Mouse (Mus musculus): ENCODE measurements around the gene Pten. TPM values are rescaled to one million over a fixed set of nuclear protein-coding genes. Genes with fewer than 3 reads are reported as not detected.

Gene Pten
- total and polyA plus RNA-seq, 3 experiments = 31.4 to 134 (median 105) TPM

DNA sequence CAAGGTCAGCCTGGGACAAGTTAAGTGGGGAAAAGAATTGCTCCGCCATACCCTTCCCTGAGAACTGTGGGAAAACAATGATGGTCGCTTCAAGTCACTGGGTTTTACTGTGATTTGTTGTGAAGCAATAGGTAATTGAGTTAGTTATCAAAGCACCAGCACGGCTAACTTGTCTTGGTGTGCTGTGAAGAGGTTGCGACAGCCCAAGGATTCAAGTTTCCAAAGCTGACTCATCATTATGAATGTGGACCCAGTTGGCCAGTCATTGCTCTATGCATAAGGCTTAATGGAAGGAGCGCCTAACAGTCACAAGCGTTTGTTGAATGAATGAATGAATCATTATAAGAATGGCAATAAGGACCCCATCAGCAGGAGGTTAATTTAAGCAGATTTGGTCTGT lies 4.9 kb upstream of the Pten start:
- H3K36me3 ChIP-seq (replicated peaks) = no peaks in the 10 kb centered on the region
- no peak for DNase-seq (ENCODE audit: low spot score)
- peaks cover 3% of the 10 kb centered on the region; the same call in 1 of the 2 replicates for H3K27me3 ChIP-seq (ENCODE audit: insufficient read depth, low read length)
- H3K9me3 ChIP-seq (replicated peaks) = no peaks in the 10 kb centered on the region
- TF ChIP-seq GATA1 (IDR thresholded peaks at IDR 0.05; ENCODE audit: borderline replicate concordance, low read length) = no peak
- no peak for TF ChIP-seq CTCF (IDR thresholded peaks at IDR 0.05; ENCODE audit: low read depth, low read length)
- TF ChIP-seq POLR2AphosphoS5 (IDR thresholded peaks at IDR 0.05; ENCODE audit: insufficient replicate concordance, low read depth, low read length) = no peak
- TF ChIP-seq GATA2 (IDR thresholded peaks at IDR 0.05; ENCODE audit: borderline replicate concordance, low read depth, low read length) = no peak
- no peak for TF ChIP-seq TAL1 (conservative IDR thresholded peaks at IDR 0.05; ENCODE audit: low read depth, low read length)
- ATAC-seq (ENCODE audit: extremely low read depth, insufficient number of reproducible peaks, low FRiP score, poor library complexity, severe bottlenecking) = no peak
- no peak overlapping the region for H3K4me3 ChIP-seq (ENCODE audit: low read depth, low read length)
- peaks cover 23% of the 10 kb centered on the region for H3K4me1 ChIP-seq (ENCODE audit: insufficient read depth, low read depth, low read length)

DNA sequence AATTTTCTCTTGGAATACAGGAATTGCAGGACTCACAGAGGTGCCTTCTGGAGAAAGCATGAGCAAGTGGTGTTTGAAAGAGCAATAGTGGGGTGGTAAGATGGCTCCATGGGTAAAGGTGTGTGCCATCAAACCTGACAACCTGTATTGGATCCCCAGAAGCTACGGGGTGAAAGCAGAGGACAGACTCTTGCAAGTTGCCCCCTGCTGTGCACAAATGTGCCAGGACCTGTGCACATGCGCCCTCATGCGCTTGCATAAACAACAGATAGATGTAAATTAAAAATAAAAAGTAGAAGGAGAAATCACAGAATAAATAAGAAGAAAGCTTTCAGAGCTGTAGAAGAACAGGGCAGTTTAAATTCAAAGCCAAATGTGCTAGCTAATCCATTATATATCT lies 3.9 kb upstream of the Pten start:
- peaks cover 3% of the 10 kb centered on the region; the same call in 1 of the 2 replicates for H3K27me3 ChIP-seq (ENCODE audit: insufficient read depth, low read length)
- peaks cover 23% of the 10 kb centered on the region for H3K4me1 ChIP-seq (ENCODE audit: insufficient read depth, low read depth, low read length)
- ATAC-seq (ENCODE audit: extremely low read depth, insufficient number of reproducible peaks, low FRiP score, poor library complexity, severe bottlenecking) = no peak
- H3K36me3 ChIP-seq (replicated peaks) = no peaks in the 10 kb centered on the region
- DNase-seq (ENCODE audit: low spot score) = no peak
- TF ChIP-seq CTCF (IDR thresholded peaks at IDR 0.05; ENCODE audit: low read depth, low read length) (no peak), GATA1 (IDR thresholded peaks at IDR 0.05; ENCODE audit: borderline replicate concordance, low read length) (no peak), POLR2AphosphoS5 (IDR thresholded peaks at IDR 0.05; ENCODE audit: insufficient replicate concordance, low read depth, low read length) (no peak), TAL1 (conservative IDR thresholded peaks at IDR 0.05; ENCODE audit: low read depth, low read length) (no peak), GATA2 (IDR thresholded peaks at IDR 0.05; ENCODE audit: borderline replicate concordance, low read depth, low read length) (no peak)
- H3K4me3 ChIP-seq (ENCODE audit: low read depth, low read length) = no peak overlapping the region
- no peaks in the 10 kb centered on the region for H3K9me3 ChIP-seq (replicated peaks)

DNA sequence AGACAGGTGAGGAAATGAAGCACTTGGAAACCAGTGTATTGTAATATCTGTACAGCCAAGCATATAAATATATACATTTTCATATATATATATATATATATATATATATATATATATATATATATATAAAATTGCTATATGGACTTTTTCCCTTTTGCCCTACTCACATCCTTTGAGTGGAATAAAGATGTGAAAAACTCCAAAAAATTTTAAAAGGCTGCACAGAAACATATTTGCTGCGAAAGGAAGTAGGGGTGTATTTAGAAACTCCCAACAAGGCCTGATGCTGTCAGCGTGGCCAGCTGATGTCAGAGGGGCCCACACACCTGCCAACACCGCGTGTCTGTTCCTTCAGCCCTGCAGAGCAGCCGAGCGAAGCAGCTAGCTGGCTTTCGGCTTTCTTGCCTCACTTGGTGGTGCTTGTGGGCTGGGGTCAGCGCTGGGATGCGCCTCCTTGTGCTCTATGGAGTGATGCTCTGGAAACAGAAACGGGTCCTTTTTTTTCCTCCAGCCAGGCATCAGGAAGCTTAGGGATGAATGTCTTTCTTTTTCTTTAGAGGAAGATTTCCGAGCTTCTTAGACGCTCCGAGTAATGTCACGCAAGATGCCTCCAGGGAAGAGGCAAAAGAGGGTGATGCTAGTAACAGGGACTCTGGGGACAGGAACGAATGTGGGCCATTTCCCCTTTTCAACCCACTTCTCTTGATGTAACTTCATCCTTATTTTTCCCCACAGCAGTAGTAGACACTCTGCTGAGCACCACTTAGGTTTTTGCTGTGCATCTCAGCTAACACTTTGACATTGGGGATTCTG lies 2.9 kb upstream of the Pten start:
- Histone ChIP-seq H3K4me1 (ENCODE audit: insufficient read depth, low read depth, low read length) (peaks cover 23% of the 10 kb centered on the region), H3K36me3 (replicated peaks) (no peaks in the 10 kb centered on the region), H3K27me3 (ENCODE audit: insufficient read depth, low read length) (peaks cover 1% of the 10 kb centered on the region; the same call in 1 of the 2 replicates), H3K9me3 (replicated peaks) (no peaks in the 10 kb centered on the region), H3K4me3 (ENCODE audit: low read depth, low read length) (no peak overlapping the region; the same call in 1 of the 2 replicates)
- DNase-seq (ENCODE audit: low spot score) (no peak), ATAC-seq (ENCODE audit: extremely low read depth, insufficient number of reproducible peaks, low FRiP score, poor library complexity, severe bottlenecking) (no peak)
- TF ChIP-seq POLR2AphosphoS5 (IDR thresholded peaks at IDR 0.05; ENCODE audit: insufficient replicate concordance, low read depth, low read length) (no peak), CTCF (IDR thresholded peaks at IDR 0.05; ENCODE audit: low read depth, low read length) (no peak), GATA1 (IDR thresholded peaks at IDR 0.05; ENCODE audit: borderline replicate concordance, low read length) (no peak), TAL1 (conservative IDR thresholded peaks at IDR 0.05; ENCODE audit: low read depth, low read length) (no peak), GATA2 (IDR thresholded peaks at IDR 0.05; ENCODE audit: borderline replicate concordance, low read depth, low read length) (no peak)

DNA sequence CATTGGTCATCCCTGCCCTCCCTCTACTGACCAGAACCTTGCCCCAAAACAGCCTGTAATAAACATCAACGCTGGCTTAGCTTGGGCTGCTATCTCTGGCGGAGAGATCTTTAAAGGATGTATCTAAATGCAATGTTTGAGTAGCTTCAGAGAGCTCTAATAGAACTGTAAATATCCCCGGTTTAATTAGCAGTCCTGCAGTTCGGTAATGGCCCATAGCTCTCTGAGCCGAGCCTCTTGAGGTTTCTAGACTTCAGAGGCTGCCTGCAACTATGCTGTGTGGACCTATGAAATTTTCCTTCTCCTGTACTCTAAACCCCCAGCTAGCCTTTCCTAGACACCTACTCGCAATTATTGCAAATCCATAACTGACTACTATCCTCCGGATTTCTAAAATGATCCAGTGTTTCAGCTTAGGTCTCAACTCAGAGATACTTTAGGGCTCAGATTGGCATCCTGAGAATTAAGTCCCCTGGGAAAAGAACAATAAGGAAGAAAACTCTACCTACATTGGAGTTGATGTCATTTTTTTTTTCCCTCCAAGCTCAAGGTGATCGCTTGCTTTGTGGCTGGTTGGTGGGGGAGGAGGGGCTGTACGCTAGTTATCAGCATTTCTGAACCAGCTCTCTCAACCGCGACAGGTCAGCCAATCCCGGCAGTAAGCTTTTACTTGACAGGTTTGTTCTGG lies 2.0 kb upstream of the Pten start:
- Histone ChIP-seq H3K36me3 (replicated peaks) (no peaks in the 10 kb centered on the region), H3K4me3 (ENCODE audit: low read depth, low read length) (peak overlapping the region; percentile 89), H3K4me1 (ENCODE audit: insufficient read depth, low read depth, low read length) (peaks cover 23% of the 10 kb centered on the region), H3K27me3 (ENCODE audit: insufficient read depth, low read length) (no peaks in the 10 kb centered on the region), H3K9me3 (replicated peaks) (no peaks in the 10 kb centered on the region)
- DNase-seq (ENCODE audit: low spot score) (no peak), ATAC-seq (ENCODE audit: extremely low read depth, insufficient number of reproducible peaks, low FRiP score, poor library complexity, severe bottlenecking) (peak; percentile 2; the same call in 1 of the 2 replicates)
- no peak for TF ChIP-seq CTCF (IDR thresholded peaks at IDR 0.05; ENCODE audit: low read depth, low read length)
- no peak for TF ChIP-seq POLR2AphosphoS5 (IDR thresholded peaks at IDR 0.05; ENCODE audit: insufficient replicate concordance, low read depth, low read length)
- TF ChIP-seq GATA1 (IDR thresholded peaks at IDR 0.05; ENCODE audit: borderline replicate concordance, low read length) = no peak
- TF ChIP-seq GATA2 (IDR thresholded peaks at IDR 0.05; ENCODE audit: borderline replicate concordance, low read depth, low read length) = no peak
- no peak for TF ChIP-seq TAL1 (conservative IDR thresholded peaks at IDR 0.05; ENCODE audit: low read depth, low read length)

DNA sequence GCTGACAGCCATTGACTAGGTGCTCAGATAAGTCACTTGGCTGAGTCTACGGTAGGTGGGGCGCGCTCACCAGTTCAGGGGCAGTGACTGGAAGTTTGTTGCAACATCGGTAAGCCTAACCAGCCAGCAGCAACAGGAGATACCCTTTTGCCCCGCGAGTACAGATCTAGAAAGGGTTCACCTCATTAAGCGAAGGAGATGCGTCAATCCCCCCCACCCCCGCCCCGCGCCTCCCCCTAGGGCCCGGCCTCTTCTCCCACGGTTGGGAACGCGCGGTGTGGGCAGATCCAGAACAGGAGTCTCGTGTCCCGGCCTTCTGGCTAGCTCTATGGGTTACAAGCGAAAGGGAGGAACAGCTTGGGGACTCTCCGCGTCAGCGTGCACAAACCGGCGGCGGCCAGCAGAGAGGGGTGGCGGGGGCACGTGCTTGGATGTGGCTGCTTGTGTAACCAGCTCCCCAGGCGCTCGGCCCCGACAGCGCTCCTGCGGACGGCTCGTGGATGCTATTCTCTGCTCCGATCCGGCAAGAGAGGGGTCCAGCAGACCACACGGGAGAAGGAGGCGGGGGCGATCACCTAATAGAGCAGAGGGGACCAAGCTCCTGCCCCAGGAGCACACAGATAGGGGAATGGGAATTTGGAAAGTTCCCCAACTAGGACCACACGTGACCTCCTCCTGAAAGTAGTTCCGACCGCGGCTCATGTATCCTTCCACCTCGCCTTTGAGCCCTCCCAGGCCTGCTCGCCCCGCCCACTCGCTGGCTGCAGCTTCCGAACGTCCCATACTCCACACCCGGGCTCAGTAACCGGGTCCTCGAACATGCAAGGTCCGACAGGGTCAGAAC lies 1.3 kb upstream of the Pten start:
- peak; percentile 51 for ATAC-seq (ENCODE audit: extremely low read depth, insufficient number of reproducible peaks, low FRiP score, poor library complexity, severe bottlenecking)
- no peaks in the 10 kb centered on the region for H3K9me3 ChIP-seq (replicated peaks)
- peaks cover 27% of the 10 kb centered on the region for H3K4me1 ChIP-seq (ENCODE audit: insufficient read depth, low read depth, low read length)
- H3K4me3 ChIP-seq (ENCODE audit: low read depth, low read length) = peak overlapping the region; percentile 89
- peaks cover 3% of the 10 kb centered on the region for H3K36me3 ChIP-seq (replicated peaks)
- no peak for TF ChIP-seq TAL1 (conservative IDR thresholded peaks at IDR 0.05; ENCODE audit: low read depth, low read length)
- TF ChIP-seq GATA2 (IDR thresholded peaks at IDR 0.05; ENCODE audit: borderline replicate concordance, low read depth, low read length) = no peak
- no peak for TF ChIP-seq GATA1 (IDR thresholded peaks at IDR 0.05; ENCODE audit: borderline replicate concordance, low read length)
- H3K27me3 ChIP-seq (ENCODE audit: insufficient read depth, low read length) = no peaks in the 10 kb centered on the region
- peak; percentile 74 for DNase-seq (ENCODE audit: low spot score)

DNA sequence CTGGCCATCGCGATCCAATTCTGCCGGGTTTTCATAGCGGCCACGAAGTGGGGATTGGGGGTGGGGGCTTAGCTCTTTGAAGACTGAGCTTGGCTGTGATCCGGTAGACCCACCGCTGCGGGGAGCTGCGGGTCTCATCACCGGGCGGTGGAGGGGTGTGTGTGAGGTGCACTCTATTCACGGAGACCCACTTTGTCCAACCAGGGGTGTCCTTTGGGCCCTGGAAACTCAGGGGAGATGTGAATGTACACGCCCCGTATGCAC lies 729 bp upstream of the Pten start:
- Histone ChIP-seq H3K4me1 (ENCODE audit: insufficient read depth, low read depth, low read length) (peaks cover 31% of the 10 kb centered on the region), H3K27me3 (ENCODE audit: insufficient read depth, low read length) (no peaks in the 10 kb centered on the region), H3K4me3 (ENCODE audit: low read depth, low read length) (peak overlapping the region; percentile 89), H3K36me3 (replicated peaks) (peaks cover 6% of the 10 kb centered on the region), H3K9me3 (replicated peaks) (no peaks in the 10 kb centered on the region)
- ATAC-seq (ENCODE audit: extremely low read depth, insufficient number of reproducible peaks, low FRiP score, poor library complexity, severe bottlenecking) (no peak), DNase-seq (ENCODE audit: low spot score) (peak; percentile 57)
- TF ChIP-seq POLR2AphosphoS5 (IDR thresholded peaks at IDR 0.05; ENCODE audit: insufficient replicate concordance, low read depth, low read length) = no peak
- TF ChIP-seq GATA2 (IDR thresholded peaks at IDR 0.05; ENCODE audit: borderline replicate concordance, low read depth, low read length) = no peak
- TF ChIP-seq CTCF (IDR thresholded peaks at IDR 0.05; ENCODE audit: low read depth, low read length) = no peak
- no peak for TF ChIP-seq GATA1 (IDR thresholded peaks at IDR 0.05; ENCODE audit: borderline replicate concordance, low read length)
- TF ChIP-seq TAL1 (conservative IDR thresholded peaks at IDR 0.05; ENCODE audit: low read depth, low read length) = no peak

Data from G1E (cell line).